Mouse (Mus musculus): Measurements from ENCODE around the gene Itpripl2.

- no peak for TF ChIP-seq CTCF (IDR thresholded peaks at IDR 0.05)
- 0 out of 2 replicates have a peak, but pooled peaks have one; percentile 39 for TF ChIP-seq EP300 (IDR thresholded peaks at IDR 0.05)
Measured at GRCm38 (mm10) chr7:118472886-118473285, 18.9 kb downstream of the Itpripl2 start.

All from lung, postnatal 0 days (tissue).